Mouse (Mus musculus) cerebellum, postnatal 36 days (tissue): ENCODE measurements around the gene a.
"Not testable (repeated sequence)": the region's sequence is repeated elsewhere in the genome, so short reads cannot be mapped to it uniquely, and the experiment has no call there.

ENCODE experiments used
- DNase-seq, 2 experiments: peaks; one replicate each; pipeline ENCODE4 v3.0.0; 2021 to 2022; ENCODE audit warnings: mixed read lengths in 2 of 2

Gene a

DNA sequence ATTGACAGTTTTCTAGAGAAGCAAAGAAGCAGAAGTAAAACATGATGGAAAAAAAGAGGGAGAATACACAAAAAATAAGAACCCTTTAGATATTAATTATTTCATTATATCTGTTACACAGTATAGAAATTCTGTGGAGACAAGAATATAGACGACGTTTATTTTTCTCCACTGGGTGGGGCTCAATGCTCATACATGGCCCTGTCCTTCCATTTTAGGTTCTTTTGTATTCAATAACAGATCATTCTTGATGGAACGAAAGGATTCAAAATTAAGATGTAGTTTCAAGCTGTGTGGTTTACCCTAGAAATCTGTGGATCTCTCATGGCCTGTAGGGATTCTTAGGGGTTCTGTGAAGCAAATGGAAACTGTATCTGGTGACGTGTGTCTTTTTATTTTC lies 142.7 kb downstream of the a start:
- no peak for DNase-seq

DNA sequence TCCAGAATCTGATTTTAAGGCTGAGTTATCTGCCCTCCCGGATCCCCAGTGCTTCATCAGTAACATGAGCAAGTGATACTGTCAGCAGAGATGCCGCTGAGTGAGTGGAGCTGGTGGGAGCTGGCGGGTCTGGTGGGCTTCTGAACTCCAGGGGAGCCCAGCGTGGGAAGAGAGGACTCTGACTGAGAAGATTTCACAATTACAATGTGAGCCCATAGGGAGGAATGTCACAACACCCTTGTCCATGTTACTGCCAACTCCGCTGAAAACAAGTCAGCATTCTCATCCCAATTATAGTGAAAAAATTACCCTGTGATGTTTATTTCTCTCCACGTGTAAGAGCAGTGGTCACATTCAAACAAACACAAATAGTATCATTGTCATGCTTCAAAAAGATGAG lies 144.9 kb downstream of the a start:
- DNase-seq: no peak

DNA sequence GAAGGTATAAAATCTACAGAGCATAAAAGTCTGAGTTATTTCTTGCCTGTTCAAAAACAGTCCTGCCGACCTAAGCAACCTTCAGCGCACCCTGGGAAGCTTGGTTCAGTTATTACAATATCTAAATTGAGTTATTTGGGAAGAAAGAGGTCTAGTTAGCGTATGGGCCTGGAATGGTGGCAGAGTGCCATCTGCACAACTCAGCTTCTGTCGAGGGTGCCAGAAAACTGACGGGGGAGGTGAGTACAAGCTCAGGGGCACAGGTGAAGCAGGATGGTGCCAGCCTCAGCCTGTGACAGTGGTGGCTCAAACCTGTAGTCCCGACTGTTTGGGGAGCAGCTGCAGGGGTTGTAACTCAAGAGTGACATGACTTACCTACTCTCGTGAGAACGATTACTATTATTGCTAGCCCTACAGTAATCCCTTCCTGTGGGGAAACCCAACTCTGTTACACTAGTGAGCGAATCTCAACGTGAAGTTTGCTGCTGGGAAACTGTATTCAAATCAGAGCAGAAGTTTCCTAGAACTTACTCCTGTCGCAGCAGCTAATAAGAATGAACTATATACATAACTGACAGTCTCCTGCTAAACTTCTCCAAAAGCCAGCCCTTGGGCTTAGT lies 145.4 kb downstream of the a start:
- DNase-seq: no peak

DNA sequence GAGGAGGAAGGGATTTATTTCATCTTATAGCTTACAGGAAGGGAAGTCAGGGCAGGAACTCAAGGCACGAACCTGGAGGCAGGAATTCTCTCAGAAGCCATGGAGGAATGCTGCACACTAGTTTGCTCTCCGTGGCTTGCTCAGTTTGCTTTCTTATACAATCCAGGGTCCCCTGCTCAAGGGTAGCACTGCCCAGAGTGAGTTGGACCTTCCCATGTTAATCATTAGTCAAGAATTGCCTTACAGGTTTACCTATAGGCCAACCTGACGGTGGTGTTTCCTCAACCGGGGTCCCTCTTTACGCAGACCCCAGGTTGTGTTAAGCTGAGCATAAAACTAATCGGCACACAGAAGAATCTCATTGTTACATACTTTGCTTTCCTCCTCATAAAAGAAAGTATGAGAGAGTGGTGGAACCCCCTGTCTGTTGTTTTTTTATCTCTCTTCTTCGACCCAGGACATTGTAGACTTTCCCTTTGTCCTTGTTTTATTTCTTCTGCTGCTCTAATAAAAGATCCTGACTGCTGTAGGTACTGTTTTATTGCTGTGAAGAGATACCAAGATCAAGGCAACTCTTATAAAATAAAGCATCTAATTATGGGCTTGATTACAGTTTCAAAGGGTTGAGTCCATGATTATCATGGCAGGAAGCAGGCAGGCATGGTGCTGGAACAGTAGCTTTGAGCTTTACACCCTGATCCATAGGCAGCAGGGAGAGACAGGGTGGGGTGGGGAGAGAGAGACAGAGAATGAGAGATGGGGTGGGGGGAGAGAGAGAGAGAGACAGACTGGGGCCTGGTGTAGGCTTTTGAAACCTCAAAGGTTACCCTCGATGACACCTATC lies 146.6 kb downstream of the a start:
- no peak for DNase-seq

DNA sequence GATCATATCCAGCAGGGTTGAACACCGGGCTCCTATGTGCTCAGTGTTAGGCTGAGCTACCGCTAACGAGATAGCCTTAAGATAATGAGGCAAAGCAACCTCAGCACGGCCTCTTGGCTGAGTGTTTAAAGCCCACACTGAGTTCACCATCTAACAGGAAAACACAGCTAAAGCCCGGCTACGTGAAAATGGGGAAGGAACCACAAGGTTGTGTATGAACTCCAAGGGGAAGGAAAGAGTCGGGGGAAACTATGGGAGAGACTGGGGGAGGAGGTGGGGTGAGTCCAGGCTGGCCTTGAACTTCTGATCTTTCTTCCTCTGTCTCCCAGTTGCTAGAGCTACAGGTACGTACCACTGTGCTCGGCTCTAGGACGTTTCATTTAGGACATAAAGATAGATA lies 150.8 kb downstream of the a start:
- no peak for DNase-seq

DNA sequence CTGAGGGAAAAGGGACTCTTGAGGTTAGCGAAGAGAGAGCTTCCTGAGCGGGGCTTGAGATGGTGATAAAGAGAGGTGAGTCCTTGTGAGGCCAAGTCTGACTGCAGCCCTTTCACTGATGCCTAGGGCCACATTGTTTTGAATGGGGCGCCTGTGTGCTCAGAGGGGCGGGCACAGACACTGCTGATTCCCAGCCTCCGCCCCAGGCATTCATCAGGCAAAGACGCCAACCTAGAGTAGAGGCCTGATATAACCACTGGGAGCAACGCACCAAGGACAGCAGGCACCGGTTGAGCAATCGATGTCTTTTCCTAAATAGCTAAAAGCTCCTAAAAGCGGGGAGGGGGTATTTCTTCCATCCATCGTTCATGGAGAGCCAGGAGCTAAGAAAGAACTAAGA lies 151.3 kb downstream of the a start:
- DNase-seq: no peak

DNA sequence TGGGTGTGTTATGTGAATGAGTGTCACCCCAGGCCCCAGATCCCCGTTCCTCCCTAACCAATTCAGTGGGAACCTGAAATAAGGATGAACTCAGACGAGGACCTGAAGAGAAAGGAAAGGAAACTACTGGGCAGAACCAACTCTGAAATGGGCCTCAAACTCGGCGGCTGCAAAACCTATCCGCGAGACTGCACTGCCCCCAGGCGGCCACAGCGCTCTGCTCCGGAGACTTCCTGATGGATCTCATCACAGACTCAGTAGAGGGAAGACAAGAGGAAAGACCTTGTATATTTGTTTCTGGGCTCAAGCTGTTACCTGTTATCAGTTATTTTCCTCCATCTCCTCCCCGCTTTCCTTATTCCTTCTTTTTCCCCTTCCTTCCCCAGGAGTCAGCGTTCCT lies 151.9 kb downstream of the a start:
- DNase-seq: peak; percentile 86 to 87

DNA sequence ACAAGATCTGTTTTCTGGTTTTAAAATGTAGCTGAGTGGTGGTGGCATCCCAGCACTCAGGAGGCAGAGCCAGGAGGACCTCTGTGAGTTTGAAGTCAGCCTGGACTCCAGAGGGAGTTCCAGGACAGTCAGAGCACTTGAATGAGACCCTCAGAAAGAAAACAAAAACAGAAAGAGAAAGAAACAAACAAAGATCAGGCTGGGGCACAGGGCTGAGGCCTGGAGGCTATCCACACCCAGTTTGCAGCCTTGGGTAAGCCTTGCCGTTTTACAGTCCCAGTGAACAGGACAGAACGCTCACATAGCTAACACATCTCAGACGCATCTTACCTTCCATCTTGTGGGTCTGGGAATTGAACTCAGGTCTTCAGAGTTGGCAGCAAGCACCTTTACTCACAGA lies 155.7 kb downstream of the a start:
- DNase-seq: no peak

DNA sequence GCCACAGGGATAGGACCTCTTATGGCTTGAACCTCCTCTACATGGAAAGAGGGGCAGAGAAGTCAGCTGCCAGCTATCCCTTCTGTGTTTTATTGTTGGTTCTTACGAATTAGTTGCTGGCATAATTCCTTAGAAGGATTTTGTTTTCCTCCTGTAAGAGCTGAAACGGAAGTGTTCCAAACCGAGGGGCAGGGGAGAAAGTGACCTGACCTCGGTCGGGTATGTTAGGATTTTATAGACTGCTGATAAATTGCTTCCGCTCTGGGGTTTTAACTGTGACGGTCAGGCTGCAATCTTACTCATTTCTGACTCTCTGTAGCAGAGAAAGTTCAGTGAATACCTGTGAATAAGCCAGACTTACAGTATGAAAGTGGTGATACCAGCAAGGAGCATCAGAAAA lies 158.2 kb downstream of the a start:
- DNase-seq: no peak

DNA sequence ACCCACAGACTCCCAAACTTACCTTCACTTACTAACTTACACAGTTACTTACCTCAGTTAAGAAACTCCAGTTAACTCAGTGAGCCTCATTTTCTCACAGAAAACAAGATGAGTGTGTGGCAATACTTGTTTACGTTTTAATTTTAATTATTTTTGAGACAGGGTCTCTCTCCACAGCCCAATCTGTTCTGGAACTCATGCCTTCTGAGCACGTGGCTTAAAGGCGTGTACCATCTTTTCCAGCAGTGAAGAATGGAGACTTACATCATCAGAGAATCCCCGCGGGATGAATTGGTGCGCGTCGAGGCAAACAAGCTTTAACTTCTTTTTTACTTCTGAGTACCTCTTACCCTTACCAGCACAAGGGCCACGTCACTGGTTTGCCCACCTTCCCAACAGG lies 158.7 kb downstream of the a start:
- no peak for DNase-seq

DNA sequence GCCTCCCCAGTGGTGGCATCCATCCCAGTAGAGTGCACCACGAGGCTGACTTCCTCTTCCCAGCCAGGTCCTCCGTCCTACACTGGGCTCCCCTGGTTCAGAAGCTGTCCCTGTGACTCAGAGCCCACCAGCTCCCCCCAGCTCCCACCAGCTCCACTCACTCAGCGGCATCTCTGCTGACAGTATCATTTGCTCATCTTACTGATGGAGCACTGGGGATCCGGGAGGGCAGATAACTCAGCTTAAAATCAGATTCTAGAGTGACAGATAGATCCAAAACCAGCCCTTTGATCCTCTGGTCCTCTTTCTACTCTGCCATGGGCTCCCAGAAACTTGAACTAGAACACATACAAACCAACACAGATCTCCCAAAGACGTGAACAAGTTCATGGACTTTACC lies 159.4 kb downstream of the a start:
- no peak for DNase-seq

DNA sequence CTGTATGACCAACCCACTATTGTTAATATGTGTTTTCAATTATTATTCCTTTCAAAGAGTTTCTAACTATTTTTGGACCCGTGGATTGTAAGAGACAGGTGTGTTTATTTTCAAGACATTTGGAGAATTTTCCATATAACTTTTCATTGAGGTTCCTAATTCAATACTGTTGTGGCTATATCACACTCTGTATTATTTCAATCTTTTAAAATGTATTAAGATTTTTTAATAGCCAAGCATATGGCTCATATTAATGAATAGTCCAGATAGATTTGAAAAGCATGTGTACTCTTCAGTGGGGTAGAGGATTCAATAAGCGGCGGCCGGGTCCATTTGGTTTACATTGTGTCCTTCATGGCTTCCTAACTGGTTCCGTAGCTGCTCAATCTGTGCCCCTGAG lies 168.3 kb downstream of the a start:
- no peak for DNase-seq

DNA sequence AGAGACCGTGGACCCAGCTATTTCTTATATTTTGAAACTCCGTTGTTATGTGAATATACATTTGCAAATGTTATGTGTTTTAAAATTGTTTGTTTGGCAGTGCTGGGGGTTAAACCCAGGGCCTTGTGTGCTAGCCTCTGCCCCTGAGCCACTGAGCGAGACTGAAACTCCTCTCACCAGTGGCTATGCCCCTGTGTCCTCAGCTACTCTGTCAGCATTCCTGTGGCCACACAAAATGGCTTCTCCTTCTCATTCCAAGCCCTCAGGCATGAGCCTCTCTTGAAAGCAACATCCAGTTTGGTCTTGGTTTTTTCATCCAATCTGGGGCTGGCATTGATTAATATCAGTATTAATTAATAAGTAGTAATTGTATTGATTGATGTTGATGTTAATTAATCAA lies 168.7 kb downstream of the a start:
- no peak for DNase-seq

DNA sequence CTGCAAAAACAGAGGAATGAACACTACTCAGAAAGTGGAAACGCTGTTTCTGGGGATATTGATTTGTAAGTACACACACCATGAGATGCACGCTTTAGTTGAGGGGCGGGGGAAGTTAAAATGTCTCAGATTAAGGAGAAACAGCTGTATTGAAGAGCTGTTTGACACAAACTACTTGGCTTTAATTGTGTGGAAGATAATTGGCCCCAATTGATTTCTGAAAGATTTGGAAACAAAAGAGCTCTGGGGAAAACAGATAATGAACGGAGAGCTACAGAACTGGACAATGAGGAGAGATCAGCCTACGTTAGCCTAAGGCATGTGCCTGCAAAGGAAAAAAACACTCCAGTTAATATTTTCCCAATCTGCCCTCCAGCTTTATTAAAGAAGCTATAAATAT lies 172.0 kb downstream of the a start:
- no peak for DNase-seq

DNA sequence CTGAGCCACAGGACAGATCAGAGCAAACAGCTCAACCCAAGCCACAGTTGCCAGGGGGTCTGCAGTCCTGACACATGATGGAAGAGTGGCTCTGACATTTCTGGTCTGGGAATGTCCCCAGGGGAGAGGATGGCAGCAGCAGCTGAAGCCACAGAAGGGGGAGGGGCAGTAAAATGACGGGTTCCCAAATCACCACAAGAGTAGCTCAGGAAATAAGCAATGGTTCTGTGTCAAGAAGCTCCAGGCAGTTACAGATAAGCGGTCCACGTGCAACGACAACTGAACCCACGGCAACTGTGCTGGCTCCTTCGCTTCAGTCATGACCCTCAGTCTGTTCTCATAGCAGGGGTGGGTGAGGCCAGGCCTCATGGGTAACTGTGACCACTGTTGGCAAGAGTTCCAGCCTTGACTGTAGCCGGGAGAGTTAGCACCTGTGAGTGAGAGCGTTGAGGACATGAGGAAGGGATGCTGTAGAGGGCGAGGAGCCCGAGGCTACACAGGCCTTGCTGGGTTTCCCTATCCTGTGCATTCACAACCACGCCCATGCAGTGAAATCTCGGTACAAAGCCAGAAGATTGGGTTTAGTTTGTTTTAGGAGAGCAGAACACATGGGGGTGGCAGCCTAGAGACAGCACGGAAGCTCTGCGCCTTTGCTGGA lies 178.7 kb downstream of the a start:
- not testable (repeated sequence) for DNase-seq

DNA sequence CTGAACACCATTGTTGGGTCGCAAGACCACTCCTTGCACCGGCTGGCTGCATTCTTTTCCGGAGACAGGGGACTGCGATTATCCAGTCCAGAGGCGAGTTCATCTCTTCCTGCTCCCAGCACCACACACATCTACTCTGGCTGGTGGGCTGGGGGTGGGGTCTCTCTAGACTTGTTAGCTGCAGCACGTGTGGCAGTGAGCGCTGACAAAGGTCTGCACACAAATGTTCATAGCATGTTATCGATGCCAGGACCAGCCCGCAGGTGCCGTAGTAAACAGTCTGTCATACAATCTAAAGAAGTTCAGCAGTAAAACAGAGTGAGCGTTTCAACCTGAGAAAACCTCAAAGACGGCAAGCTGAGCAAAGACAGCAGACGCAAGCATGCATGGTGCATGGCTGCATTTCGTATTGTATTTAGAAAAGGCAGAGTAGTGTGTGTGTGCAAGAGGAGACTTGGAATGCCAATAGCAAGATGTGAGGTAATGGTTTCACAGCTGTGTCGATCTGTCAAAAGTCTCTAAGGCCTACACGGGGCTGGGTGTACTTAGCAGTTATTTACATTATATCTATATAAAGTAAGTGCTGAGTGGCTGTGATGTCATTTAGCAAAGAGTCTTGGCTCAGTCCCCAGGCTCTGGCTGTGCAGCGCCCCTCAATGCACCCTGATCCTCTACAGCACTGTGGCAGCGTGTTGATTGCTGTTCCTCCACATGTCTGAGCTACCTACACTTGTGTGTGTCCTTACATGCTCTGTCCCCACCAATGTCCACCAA lies 180.9 kb downstream of the a start:
- DNase-seq: no peak

DNA sequence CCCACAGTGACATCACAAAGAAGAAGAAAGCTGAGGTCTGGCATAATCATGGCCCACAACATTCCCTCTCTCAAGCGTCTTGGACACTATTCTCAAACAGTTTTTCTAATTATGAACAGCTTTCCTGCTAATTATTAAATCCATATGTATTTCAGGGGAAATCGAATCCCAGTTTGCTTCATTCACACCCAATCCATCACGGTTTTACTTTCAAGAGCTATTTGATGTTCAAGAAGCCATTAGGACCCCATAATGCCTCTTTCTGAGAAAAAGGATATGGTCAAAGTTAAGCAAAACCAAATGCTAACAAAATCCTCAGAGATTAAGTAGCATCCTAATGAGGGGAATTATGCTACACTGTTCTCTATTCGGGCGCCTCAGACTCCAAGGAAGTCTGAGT lies 181.8 kb downstream of the a start:
- no peak for DNase-seq

DNA sequence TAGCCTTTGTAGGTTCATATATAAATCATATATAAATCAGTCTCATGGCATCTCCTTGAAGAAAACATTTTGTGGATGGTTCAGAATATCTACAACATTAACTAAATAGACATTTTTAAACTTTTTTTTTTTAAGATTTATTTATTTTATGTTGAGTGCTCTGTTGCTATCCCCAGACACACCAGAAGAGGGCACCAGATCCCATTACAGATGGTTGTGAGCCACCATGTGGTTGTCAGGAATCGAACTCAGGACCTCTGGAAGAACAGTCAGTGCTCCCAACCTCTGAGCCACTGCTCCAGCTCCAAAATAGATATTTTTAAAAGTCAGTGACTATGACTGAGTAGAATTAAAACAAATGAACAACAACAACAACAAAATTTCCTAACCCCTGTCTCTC lies 195.4 kb downstream of the a start:
- no peak for DNase-seq

DNA sequence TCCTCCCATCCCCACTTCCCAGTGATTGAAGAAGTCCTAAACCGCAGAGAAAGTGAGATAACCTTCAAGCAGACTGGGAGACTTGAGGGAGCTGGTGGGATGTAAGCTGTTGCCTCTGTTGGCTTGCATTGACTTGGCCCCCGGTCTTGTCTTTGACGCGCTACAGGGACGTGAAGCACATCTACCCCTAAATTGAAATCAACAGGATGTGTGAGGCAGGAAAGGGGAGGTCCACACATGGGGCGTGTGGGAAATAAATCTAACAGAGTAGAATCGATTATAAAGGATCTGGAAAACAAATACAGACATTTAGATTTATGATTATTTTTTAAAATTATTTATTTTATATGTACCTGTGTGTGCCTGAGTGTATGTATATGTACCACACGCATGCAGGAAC lies 200.2 kb downstream of the a start:
- no peak for DNase-seq

DNA sequence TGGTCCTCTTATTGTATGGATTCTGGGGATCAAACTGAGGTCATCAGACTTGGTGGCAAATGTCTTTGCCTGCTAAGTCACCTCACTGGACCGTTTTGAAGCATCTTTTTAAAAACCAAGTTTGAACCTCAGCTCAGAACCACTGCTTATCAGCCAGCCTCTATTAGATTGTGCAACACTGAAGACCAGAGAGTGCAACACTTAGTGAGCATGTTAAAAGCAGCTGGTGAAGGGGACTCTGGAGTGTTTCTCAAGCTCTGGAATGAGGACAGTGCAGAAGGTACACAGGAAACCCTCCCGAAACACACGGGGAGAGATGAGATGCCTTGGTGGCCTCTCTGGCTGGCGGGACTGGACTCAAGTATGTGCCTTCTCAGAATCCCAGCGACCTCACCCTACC lies 200.9 kb downstream of the a start:
- DNase-seq: no peak

DNA sequence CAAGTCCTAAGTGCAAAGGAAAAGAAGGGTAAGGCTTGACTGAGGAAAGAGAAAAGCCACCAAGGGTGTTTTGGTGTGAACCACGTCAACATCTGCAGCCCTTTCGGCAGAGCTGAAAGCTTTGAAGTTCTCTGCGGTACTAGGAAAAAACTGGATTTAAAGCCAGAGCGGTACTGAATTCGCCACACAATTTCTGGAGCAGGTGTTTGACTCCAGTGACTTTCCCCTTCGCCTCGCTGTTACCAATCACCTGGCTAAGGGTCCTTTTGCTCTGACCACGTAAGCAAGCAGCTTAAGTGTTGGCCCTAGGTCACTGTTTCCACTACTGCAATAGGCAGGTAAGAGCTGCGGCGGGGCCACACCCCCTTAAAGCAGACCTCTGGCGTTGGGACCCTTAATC lies 214.3 kb downstream of the a start:
- DNase-seq: no peak

DNA sequence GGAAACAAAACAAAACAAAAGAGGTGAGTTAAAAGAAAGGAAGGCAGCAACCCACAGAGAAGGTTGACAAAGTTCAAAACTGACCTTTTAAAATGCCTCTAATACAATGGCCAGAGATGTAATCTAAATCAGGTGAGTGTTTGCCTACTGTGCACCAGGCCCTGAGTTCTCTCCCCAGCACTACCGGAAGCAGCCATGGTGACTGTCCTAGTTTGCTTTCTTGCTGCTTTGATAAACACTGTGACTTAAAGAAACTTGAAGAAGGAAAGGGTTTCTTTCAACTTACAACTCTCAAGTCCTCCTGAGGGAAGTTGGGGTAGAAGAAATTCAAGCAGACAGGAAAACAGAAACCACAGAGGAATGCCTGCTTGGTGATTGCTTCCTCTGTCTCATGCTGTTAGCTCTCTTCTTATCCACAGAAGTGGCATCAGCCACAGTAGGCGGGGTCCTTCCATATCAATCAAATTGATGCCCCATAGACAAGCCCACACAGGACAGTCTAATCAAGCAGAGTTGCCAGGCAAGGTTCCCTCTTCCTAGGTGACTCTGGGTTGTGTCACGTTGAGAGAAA lies 220.0 kb downstream of the a start:
- no peak for DNase-seq

DNA sequence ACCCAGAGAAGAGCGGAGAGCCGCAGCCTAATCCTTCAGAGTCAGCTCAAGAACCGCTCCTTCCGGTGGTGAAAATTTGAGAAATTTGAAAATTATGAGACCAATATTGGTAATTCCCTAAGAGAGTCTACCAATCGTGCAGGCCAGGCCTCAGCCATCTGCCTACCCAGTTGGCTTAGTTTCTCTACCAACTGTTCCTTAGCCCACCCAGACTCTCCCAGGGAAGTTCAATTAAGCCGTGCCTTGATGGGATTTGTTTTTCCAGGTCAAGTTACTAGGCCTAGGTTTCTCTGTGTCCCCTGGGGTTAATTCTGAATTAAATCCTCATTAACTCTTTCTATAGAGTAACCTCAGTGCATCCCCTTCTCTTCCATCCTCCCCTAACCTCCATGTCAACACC lies 221.8 kb downstream of the a start:
- no peak for DNase-seq
